Mouse (Mus musculus) NIH3T3 (cell line): ENCODE data around the gene Ckb.

ENCODE experiments used
- DNase-seq: peaks from one replicate; pipeline ENCODE4 v3.0.0-alpha.2; 2012; ENCODE audit warnings: low read depth

Ckb gene

GRCm38 (mm10) chr12:111692899-111693298 lies 20.8 kb upstream of the Ckb start:
- no peak for DNase-seq

- DNase-seq = peak; percentile 54
These were observed 19.3 kb upstream of the Ckb start for GRCm38 (mm10) chr12:111691346-111691872.

- no peak for DNase-seq
These were observed 17.3 kb upstream of the Ckb start for GRCm38 (mm10) chr12:111689426-111689825.

- DNase-seq = no peak
These were observed 15.9 kb upstream of the Ckb start for GRCm38 (mm10) chr12:111688069-111688428.

- DNase-seq = peak; percentile 73
These were observed 15.4 kb upstream of the Ckb start for GRCm38 (mm10) chr12:111687350-111688068.

- no peak for DNase-seq
These were observed 14.3 kb upstream of the Ckb start for GRCm38 (mm10) chr12:111686390-111686789.

GRCm38 (mm10) chr12:111682806-111683205 lies 10.7 kb upstream of the Ckb start:
- peak; percentile 71 for DNase-seq

GRCm38 (mm10) chr12:111682003-111682402 lies 9.9 kb upstream of the Ckb start:
- DNase-seq = no peak

GRCm38 (mm10) chr12:111681305-111681704 lies 9.2 kb upstream of the Ckb start:
- no peak for DNase-seq

GRCm38 (mm10) chr12:111680661-111681060 lies 8.5 kb upstream of the Ckb start:
- no peak for DNase-seq

GRCm38 (mm10) chr12:111678997-111679396 lies 6.9 kb upstream of the Ckb start:
- peak; percentile 42 for DNase-seq

GRCm38 (mm10) chr12:111678670-111678933 lies 6.5 kb upstream of the Ckb start:
- no peak for DNase-seq

- DNase-seq = peak; percentile 97
These were observed 5.9 kb upstream of the Ckb start, which contains the start of gene Trmt61a for GRCm38 (mm10) chr12:111677882-111678669. Trmt61a (plus strand) TSS chr12:111678105.

- DNase-seq = peak; percentile 77
These were observed 5.3 kb upstream of the Ckb start for GRCm38 (mm10) chr12:111677421-111677820.

- no peak for DNase-seq
These were observed 3.9 kb upstream of the Ckb start for GRCm38 (mm10) chr12:111675797-111676580.

GRCm38 (mm10) chr12:111674850-111675486 lies 2.8 kb upstream of the Ckb start:
- DNase-seq = no peak

- no peak for DNase-seq
These were observed 443 bp upstream of the Ckb start for GRCm38 (mm10) chr12:111672581-111672980.

- DNase-seq = no peak
These were observed 671 bp downstream of the Ckb start for GRCm38 (mm10) chr12:111671431-111671902.

- no peak for DNase-seq
These were observed 1.2 kb downstream of the Ckb start for GRCm38 (mm10) chr12:111670976-111671375.

GRCm38 (mm10) chr12:111670371-111670971 lies 1.7 kb downstream of the Ckb start:
- DNase-seq = no peak

- DNase-seq = no peak
These were observed 2.2 kb downstream of the Ckb start for GRCm38 (mm10) chr12:111669961-111670360.
